Mouse (Mus musculus) telencephalon, adult 2 months (tissue): Measurements from ENCODE around the gene Lig4.
A peak's percentile ranks its signal among the peaks of the same experiment; 100 is the strongest.

ENCODE experiments used
- DNase-seq: peaks from one replicate; pipeline ENCODE4 v3.0.0-alpha.2; 2011; ENCODE audit warnings: low read depth, low spot score

Lig4 gene

GRCm38 (mm10) chr8:9932711-9933110 lies 44.8 kb downstream of the Lig4 start:
- no peak for DNase-seq

- DNase-seq, result peak; percentile 90
These were observed 47.6 kb downstream of the Lig4 start for GRCm38 (mm10) chr8:9929746-9930445.
